Mouse (Mus musculus) ZHBTc4 (cell line): ENCODE data around the gene Lrrc8d.

Experiments
- DNase-seq: peaks from one replicate; pipeline ENCODE4 v3.0.0-alpha.2; 2011; ENCODE audit warnings: low read depth, low spot score

Gene Lrrc8d

DNA sequence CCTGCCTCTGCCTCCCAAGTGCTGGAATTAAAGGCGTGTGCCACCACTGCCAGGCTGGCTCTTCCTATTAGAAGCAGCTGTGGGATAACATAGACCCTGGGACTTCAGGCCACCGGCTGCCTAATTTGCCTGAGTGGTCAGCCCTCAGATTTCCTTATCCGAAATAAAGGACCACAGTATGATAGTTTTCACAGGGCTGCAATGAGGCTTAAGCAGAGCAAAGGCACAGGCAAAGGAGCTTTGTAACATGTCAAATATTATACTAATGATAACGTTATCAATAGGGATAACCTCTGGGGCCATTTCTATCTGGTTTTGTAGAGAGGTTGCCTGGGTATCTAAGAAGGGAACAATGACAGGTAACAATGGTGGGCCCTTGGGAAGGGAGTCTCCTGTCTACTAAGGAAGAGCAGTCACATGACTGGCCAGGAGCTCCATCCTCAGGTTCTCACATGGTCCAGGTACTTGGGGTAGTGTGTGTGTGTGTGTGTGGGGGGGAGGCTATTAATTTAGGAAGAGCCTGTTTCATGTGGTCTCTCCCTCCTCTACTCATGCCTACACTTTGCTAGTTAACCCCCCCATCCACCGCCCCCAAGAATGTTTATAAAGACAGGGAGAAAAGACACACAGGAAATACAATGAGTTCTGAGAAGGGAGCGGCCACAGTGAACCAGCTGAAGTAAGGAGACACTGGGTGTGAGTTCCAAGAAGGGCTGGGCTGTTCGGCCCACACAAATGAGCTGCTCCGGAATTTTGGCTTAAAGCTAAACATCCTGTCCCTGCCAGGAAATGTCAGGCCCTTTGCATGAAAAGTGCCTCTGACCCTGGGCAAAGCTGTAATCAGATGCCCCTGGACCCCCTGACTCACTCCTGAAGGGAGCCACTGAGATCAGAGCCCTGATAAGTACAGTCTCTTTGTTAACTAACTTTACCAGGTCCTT lies 159.3 kb downstream of the Lrrc8d start:
- peak; percentile 37 for DNase-seq

DNA sequence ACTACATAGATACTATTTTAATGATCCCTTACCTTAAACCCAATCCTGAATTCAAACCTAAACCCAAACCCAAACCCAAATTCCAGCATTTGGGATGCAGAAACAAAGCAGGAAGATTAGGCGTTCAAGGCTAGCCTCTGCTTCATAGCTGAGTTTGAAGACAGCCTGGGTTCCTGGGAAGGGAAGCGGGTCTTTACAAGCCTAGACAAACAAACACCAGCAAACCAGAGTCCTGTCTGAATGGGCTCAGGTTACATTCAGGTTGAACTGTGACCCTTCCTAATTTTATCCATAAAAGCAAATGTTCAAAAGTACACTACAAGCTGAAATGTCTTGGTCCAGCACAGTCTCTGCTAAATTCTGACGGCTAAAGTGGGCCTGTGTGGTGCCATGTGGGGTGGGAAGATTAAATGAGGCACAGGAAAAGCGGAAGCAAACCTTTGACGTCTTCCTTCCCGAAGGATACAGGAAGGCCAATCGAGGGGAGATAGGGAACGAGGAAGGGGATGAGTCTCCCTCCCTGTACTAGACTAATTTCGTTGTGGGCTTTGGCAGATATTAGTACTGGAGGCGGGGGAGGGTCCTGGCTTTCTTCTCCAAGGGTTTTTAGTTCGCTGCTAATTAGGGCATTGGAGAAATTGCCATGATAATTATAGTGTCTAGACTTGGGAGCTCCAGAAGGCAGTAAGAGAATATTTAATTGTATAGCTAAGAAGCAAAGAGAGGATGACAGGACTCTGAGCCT lies 160.1 kb downstream of the Lrrc8d start:
- no peak for DNase-seq

GRCm38 (mm10) chr5:105860461-105860835 lies 160.7 kb downstream of the Lrrc8d start:
- no peak for DNase-seq

GRCm38 (mm10) chr5:105861616-105862015 lies 161.8 kb downstream of the Lrrc8d start:
- no peak for DNase-seq

- DNase-seq, result peak; percentile 77
Observed at GRCm38 (mm10) chr5:105865110-105865628, 165.4 kb downstream of the Lrrc8d start.

DNA sequence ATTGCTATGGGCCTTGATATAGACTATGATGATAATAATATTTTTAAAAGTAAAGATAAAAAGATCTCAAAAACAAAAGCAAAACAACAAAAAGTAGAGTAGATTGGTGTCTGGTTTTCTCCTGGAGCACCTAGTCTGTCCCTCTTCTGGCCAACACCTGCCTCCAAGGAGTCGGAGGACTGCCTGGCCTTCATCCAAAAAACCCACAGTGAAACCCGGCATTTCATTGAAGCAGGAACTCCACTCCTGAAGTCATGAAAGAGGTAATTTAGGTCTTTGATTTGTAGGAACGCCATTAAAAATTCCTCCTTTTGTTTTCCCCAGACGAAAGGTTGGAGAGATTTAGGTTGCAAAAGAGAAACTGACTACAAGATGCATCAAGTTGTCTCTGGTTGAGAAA lies 167.7 kb downstream of the Lrrc8d start:
- DNase-seq, result no peak

GRCm38 (mm10) chr5:105867841-105868447 lies 168.2 kb downstream of the Lrrc8d start:
- peak; percentile 18 for DNase-seq

DNA sequence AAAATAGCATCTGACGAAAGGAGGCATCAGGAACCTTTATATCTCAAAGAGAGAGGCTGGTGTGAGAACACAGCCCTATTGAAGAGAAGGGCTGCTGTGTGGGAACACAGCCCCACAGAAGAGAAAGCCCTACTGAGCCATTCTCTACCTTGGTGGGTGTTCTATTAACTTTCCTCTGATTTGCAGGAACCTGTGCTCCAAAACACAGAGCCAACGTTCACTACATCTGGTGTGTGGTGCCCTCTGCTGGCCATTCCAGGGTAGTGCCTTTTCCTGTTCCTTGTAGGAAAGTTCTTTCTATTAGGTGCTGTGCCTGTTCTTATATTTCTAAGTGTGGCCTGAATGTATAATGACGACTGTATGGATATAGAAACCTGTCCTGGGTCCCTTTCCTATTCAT lies 168.8 kb downstream of the Lrrc8d start:
- DNase-seq, result peak; percentile 84

GRCm38 (mm10) chr5:105869739-105870138 lies 170.0 kb downstream of the Lrrc8d start:
- DNase-seq, result no peak

- DNase-seq, result no peak
Observed at GRCm38 (mm10) chr5:105871140-105871539, 171.4 kb downstream of the Lrrc8d start.

- no peak for DNase-seq
Observed at GRCm38 (mm10) chr5:105872176-105872575, 172.4 kb downstream of the Lrrc8d start.

DNA sequence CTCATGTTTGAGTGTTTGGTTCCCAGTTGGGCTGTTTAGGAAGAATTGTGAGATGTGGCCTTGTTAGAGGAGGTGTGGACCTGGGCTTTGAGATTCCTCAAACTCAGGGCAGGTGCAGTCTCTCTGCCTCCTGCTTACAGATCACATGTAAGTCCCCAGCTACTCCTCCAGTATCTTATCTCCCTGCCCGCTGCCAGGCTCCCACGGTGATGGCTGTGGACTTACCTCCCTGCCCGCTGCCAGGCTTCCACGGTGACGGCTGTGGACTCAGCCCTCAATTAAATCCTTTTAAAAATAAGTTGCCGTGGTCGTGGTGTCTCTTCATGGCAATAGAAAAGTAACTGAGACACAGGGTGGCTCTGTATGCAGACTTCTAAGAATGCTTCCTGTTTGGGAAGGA lies 173.1 kb downstream of the Lrrc8d start:
- no peak for DNase-seq

GRCm38 (mm10) chr5:105873774-105874173 lies 174.0 kb downstream of the Lrrc8d start:
- DNase-seq, result no peak

GRCm38 (mm10) chr5:105874476-105874875 lies 174.7 kb downstream of the Lrrc8d start:
- no peak for DNase-seq

- DNase-seq, result peak; percentile 98
Observed at GRCm38 (mm10) chr5:105876068-105876924, 176.5 kb downstream of the Lrrc8d start, which contains the start of gene Zfp326. Zfp326 (plus strand) TSS chr5:105876565.

DNA sequence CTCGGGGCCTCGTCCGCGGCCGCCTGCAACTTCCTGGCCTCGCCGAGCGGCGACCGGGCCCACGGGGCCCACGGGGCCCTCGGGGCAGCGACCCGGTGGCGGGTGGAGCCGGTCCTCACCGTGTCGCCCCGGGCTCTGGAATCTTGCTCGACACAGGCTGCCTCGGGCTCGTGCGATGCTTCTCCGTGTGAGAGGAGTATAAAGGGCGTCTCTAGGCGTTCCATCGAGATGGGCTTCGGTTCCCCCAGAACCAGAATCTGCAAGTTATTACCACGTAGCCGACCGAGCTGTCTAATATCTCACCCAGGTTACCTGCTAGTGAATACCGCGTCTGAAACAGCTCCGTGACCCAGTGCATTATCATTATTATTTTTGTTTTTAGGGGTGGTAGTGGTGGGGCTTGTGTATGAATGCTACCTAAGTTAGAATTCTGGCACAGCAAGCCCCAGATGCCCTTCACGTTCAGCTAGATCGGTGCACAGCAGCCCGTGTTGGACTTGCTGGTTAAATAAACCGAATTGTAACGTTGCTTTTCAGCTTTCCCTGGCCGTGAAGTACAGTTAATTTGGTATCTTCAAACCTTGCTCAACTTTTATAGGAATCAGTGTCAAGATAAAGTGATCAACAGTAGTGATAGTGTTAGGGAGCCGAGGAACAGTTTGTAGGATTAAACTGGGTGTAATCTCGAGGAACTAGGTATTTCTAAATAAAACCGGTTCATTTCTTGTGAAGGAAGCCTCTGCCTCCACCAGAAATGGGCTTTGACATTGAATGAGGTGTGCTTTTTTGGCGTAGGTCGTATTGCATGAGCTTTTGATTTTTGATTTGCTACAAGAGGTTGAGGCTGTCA lies 177.4 kb downstream of the Lrrc8d start:
- DNase-seq, result peak; percentile 39
